In the genomic region with DNA sequence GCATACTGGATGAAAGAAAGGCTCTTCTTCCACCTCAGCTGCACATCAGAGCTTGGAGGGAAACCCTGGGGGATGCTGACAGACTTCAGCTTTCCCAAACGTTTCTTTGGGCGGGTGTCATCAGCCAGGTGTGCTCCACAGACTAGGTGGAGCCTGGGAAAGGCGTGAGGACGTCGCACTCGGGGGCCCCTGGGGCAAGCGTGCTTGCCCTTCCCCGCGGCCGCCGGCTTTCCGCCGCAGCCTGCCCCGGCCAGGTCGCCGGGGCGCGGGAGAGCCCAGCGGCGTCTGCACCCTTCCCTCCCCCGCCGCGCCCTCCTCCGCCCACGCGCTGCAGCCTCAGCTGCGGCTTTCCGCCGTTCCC, we compare ENCODE assay signal across 8 mouse cellular contexts. TPM values are rescaled to one million over a fixed set of nuclear protein-coding genes. Genes with fewer than 3 reads are reported as not detected.
DNase-seq lines count a peak whose midpoint lies in the region; ATAC-seq and TF ChIP-seq lines count a peak whose summit lies in the region.

No protein-coding gene starts in this region.

- H3K4me2 ChIP-seq in heart, embryonic 15.5 days: peak overlapping the region; percentile 89
- H3K4me2 ChIP-seq in forebrain, embryonic 13.5 days: peak overlapping the region; percentile 91
- peak overlapping the region; percentile 92 for H3K4me2 ChIP-seq in liver, postnatal 0 days (ENCODE audit: low read depth, low read length)

- peak overlapping the region; percentile 68 for H3K4me3 ChIP-seq in heart, embryonic 15.5 days
- H3K4me3 ChIP-seq in ES-E14 (ENCODE audit: insufficient read depth in 1 of 2, low read depth in 1 of 2, low read length in 2 of 2, poor library complexity in 1 of 2, severe bottlenecking in 1 of 2): peak overlapping the region; percentile 69
- H3K4me3 ChIP-seq in forebrain, embryonic 13.5 days: peak overlapping the region; percentile 70
- peak overlapping the region; percentile 80 for H3K4me3 ChIP-seq in liver, postnatal 0 days (ENCODE audit: low read depth, low read length)

- H3K4me1 ChIP-seq in heart, embryonic 15.5 days (replicated peaks): peaks cover 13% of the 10 kb centered on the region
- peaks cover 0 to 2% of the 10 kb centered on the region in 2 experiments; a peak in 1 of 4 replicates for H3K4me1 ChIP-seq in ES-E14 (ENCODE audit: control insufficient read depth in 2 of 2, insufficient read depth in 2 of 2, low read length in 2 of 2, poor library complexity in 1 of 2)
- H3K4me1 ChIP-seq in forebrain, embryonic 13.5 days: peaks cover 15% of the 10 kb centered on the region
- H3K4me1 ChIP-seq in liver, postnatal 0 days (ENCODE audit: insufficient read depth): peaks cover 12% of the 10 kb centered on the region

- no peaks in the 10 kb centered on the region for H3K27me3 ChIP-seq in heart, embryonic 15.5 days
- H3K27me3 ChIP-seq in forebrain, embryonic 13.5 days: 0 out of 2 replicates have a peak, but pooled peaks cover 4% of the 10 kb centered on the region
- no peaks in the 10 kb centered on the region for H3K27me3 ChIP-seq in liver, postnatal 0 days (ENCODE audit: insufficient read depth, low read length)

- no peak for TF ChIP-seq EP300 in liver, postnatal 0 days (IDR thresholded peaks at IDR 0.05; ENCODE audit: low read depth)

- ATAC-seq in heart, embryonic 15.5 days (replicated peaks; ENCODE audit: insufficient number of reproducible peaks, insufficient read depth, low FRiP score, low read depth): no peak
- no peak; the same call in 1 of the 2 replicates for ATAC-seq in forebrain, embryonic 13.5 days
- no peak for ATAC-seq in liver, postnatal 0 days

- DNase-seq in heart, adult 8-10 months (ENCODE audit: low spot score): no peak
- no peak for DNase-seq in ES-E14 (ENCODE audit: low read depth, low spot score)
- no peak for DNase-seq in liver, postnatal 0 days
- no peak for DNase-seq in adrenal gland, adult 2 months
- DNase-seq in gastrocnemius, postnatal 4 days (ENCODE audit: low spot score in 2 of 2): no peak
- no peak for DNase-seq in cerebellum, adult 11-12 months

- peak overlapping the region; percentile 96 for H3K27ac ChIP-seq in heart, embryonic 15.5 days
- no peak overlapping the region for H3K27ac ChIP-seq in ES-E14 (ENCODE audit: insufficient read depth, low read depth, low read length, poor library complexity, severe bottlenecking)
- peak overlapping the region; percentile 88 for H3K27ac ChIP-seq in forebrain, embryonic 13.5 days
- peak overlapping the region; percentile 91 for H3K27ac ChIP-seq in liver, postnatal 0 days (ENCODE audit: low read depth)

- no peaks in the 10 kb centered on the region for H3K36me3 ChIP-seq in heart, embryonic 15.5 days
- H3K36me3 ChIP-seq in ES-E14 (ENCODE audit: control insufficient read depth, insufficient read depth, low read length, poor library complexity, severe bottlenecking): no peaks in the 10 kb centered on the region
- H3K36me3 ChIP-seq in forebrain, embryonic 13.5 days (ENCODE audit: poor library complexity, severe bottlenecking): no peaks in the 10 kb centered on the region
- no peaks in the 10 kb centered on the region for H3K36me3 ChIP-seq in liver, postnatal 0 days (replicated peaks; ENCODE audit: insufficient read depth, low read length)

- no peaks in the 10 kb centered on the region for H3K9me3 ChIP-seq in heart, embryonic 15.5 days (replicated peaks)
- H3K9me3 ChIP-seq in ES-E14 (ENCODE audit: control insufficient read depth, insufficient read depth, low read depth, low read length): no peaks in the 10 kb centered on the region
- no peaks in the 10 kb centered on the region for H3K9me3 ChIP-seq in forebrain, embryonic 13.5 days (replicated peaks)
- H3K9me3 ChIP-seq in liver, postnatal 0 days (ENCODE audit: low read length): no peaks in the 10 kb centered on the region

- H3K9ac ChIP-seq in heart, embryonic 15.5 days: peak overlapping the region; percentile 78
- H3K9ac ChIP-seq in ES-E14 (ENCODE audit: insufficient read depth, low read depth, low read length, poor library complexity, severe bottlenecking): peak overlapping the region; percentile 72
- H3K9ac ChIP-seq in forebrain, embryonic 13.5 days: peak overlapping the region; percentile 87
- peak overlapping the region; percentile 83 for H3K9ac ChIP-seq in liver, postnatal 0 days (replicated peaks)

- no peak for TF ChIP-seq CTCF in liver, postnatal 0 days (IDR thresholded peaks at IDR 0.05; ENCODE audit: low read depth)

- WGBS in heart, embryonic 15.5 days: 0% methylated on average over 29 of the region's 29 CpGs
- WGBS in forebrain, embryonic 13.5 days: 0% methylated on average over 22 of the region's 29 CpGs
- WGBS in liver, postnatal 0 days (ENCODE audit: insufficient replicate concordance): 6% methylated on average over 29 of the region's 29 CpGs

- in situ Hi-C loops in ES-E14 (cut with MboI; ENCODE audit: low sequenced_read_pairs in 2 of 2, unreplicated experiment in 2 of 2): no loop called here

TF ChIP-seq in ES-E14, 5 proteins besides CTCF, POLR2A, EP300 and RAD21:
- no peak for TF ChIP-seq MAFK (IDR thresholded peaks at IDR 0.05; ENCODE audit: insufficient read depth, low read depth, low read length)
- no peak for TF ChIP-seq CHD2 (IDR thresholded peaks at IDR 0.05; ENCODE audit: low read depth, low read length)

RNA-seq across cellular contexts. Expression of a gene that starts 21.0 kb away (rescaled TPM):
- polyA plus RNA-seq in heart, embryonic 15.5 days (2015; fragmentation: Nextera tagmentation; extraction: Ambion mirVana): 29.4 and 34.2 TPM in 2 replicates
- 10 to 100 TPM; 27.1 to 32.1 (median 31.6) TPM for total RNA-seq in heart, adult 8-10 months (2022)
- 17.3 and 18.2 TPM in 2 replicates for total RNA-seq in ES-E14 (2012; rRNA removed)
- 83.1 and 84.3 TPM in 2 replicates for polyA plus RNA-seq in forebrain, embryonic 13.5 days (2015; fragmentation: Nextera tagmentation; extraction: Ambion mirVana)
- 7.1 and 8.3 TPM in 2 replicates for polyA plus RNA-seq in liver, postnatal 0 days (2015; fragmentation: Nextera tagmentation; extraction: Ambion mirVana)
- 10 to 100 TPM; 81.1 to 97.5 TPM for total RNA-seq in adrenal gland, adult 2 months (2021)
- polyA plus RNA-seq in adrenal gland, adult 2 months (2012; rRNA removed): 50.2 and 52.2 TPM in 2 replicates
- 100 to 1,000 TPM; 120 to 131 TPM for total RNA-seq in gastrocnemius, postnatal 4 days (2021)
